Mouse (Mus musculus) small intestine, adult 2 months (tissue): ENCODE measurements around the gene Fyn.

Experiments used
- CTCF ChIP-seq: fragments of 200-500 bp; IDR thresholded peaks from 2 replicates; pipeline ENCODE4 v1.5.1; 2012; ENCODE audit warnings: low read depth, mild to moderate bottlenecking, control low read depth, inconsistent platforms, low read length, moderate library complexity, mixed read lengths; ENCODE audit not compliant: insufficient replicate concordance, insufficient read length; ENCODE audit errors: extremely low read depth
- POLR2A ChIP-seq: fragments of 200-500 bp; IDR thresholded peaks from 2 replicates; pipeline ENCODE4 v1.6.1; 2012; ENCODE audit warnings: low read depth, mild to moderate bottlenecking, control low read depth, inconsistent platforms, low read length, moderate library complexity

GRCm38 (mm10) chr10:39600115-39600514 lies 231.5 kb downstream of the Fyn start:
- no peak for TF ChIP-seq CTCF
- no peak for TF ChIP-seq POLR2A
